Mouse (Mus musculus) forebrain, postnatal 0 days (tissue): Measurements from ENCODE around the gene Paqr7. TPM values are rescaled to one million over a fixed set of nuclear protein-coding genes. Genes with fewer than 3 reads are reported as not detected.
A peak's percentile ranks its signal among the peaks of the same experiment; 100 is the strongest.

Experiments
- ATAC-seq: fragments of 200-750 bp; cut with Nextera tagmentation; 2 replicates; pipeline ENCODE4 v1.8.0; 2017; ENCODE audit warnings: mild to moderate bottlenecking, moderate library complexity
- DNase-seq: peaks from one replicate; pipeline ENCODE4 v3.0.0-alpha.2; 2015
- H3K27ac ChIP-seq: fragments of 300-500 bp; sonication (generic); 2 replicates; pipeline ENCODE4 v1.5.1; 2014; ENCODE audit warnings: low read depth, mild to moderate bottlenecking, antibody characterized with exemption, low read length, moderate library complexity, mixed read lengths
- H3K27me3 ChIP-seq: fragments of 300-500 bp; sonication (generic); 2 replicates; pipeline ENCODE4 v1.6.1; 2014; ENCODE audit warnings: mild to moderate bottlenecking, low read length, mixed read lengths; ENCODE audit not compliant: insufficient read depth
- H3K36me3 ChIP-seq: fragments of 300-500 bp; sonication (generic); 2 replicates; pipeline ENCODE4 v1.6.1; 2014; ENCODE audit warnings: mild to moderate bottlenecking, moderate library complexity; ENCODE audit not compliant: insufficient read depth
- H3K4me1 ChIP-seq: fragments of 300-500 bp; sonication (generic); 2 replicates; pipeline ENCODE4 v1.6.1; 2014; ENCODE audit warnings: antibody characterized with exemption; ENCODE audit not compliant: insufficient read depth
- H3K4me2 ChIP-seq: fragments of 300-500 bp; sonication (generic); 2 replicates; pipeline ENCODE4 v1.6.1; 2014; ENCODE audit warnings: low read depth, mild to moderate bottlenecking, moderate library complexity
- H3K4me3 ChIP-seq: fragments of 300-500 bp; sonication (generic); 2 replicates; pipeline ENCODE4 v1.5.1; 2014; ENCODE audit warnings: low read depth, low read length, mixed read lengths
- H3K9ac ChIP-seq: fragments of 300-500 bp; sonication (generic); 2 replicates; pipeline ENCODE4 v1.6.1; 2014; ENCODE audit warnings: mild to moderate bottlenecking
- H3K9me3 ChIP-seq: fragments of 300-500 bp; sonication (generic); 2 replicates; pipeline ENCODE4 v1.6.1; 2016; ENCODE audit warnings: low read length
- CTCF ChIP-seq: sonication (generic); IDR thresholded peaks from 2 replicates; pipeline ENCODE4 v1.5.1; 2016; ENCODE audit warnings: antibody characterized with exemption, control low read depth, low read depth
- WGBS: fragments of 180-500 bp; shearing (Covaris S2); extraction: QIAGEN DNeasy Blood & Tissue Kit; methylation state at CpG from one replicate; pipeline ENCODE4 v1.1.7; 2014; 5-methylcytosine and 5-hydroxymethylcytosine counted together
- polyA plus RNA-seq: library from polyadenylated mRNA; unstranded; fragments of >200 nt; fragmentation: Nextera tagmentation; extraction: Ambion mirVana; gene quantifications from 2 replicates; pipeline ENCODE4 v1.2.1, GENCODE M21; 2015
- total RNA-seq: library from RNA; depleted of rRNA; stranded (reverse); fragments of >200 nt; gene quantifications from 2 replicates; pipeline ENCODE4 v1.2.3, GENCODE M21; 2014; rRNA removed

Paqr7 gene
- total RNA-seq (33.9 and 36.6 TPM in 2 replicates), polyA plus RNA-seq (21.3 and 28.1 TPM in 2 replicates)

- peak within 1 kb of the TSS; percentile 73 for H3K9ac ChIP-seq
- DNase-seq (peak; percentile 64), ATAC-seq (peak; percentile 69)
- H3K27me3 ChIP-seq, result no peaks in the 10 kb centered on the region
- H3K9me3 ChIP-seq, result no peaks in the 10 kb centered on the region
- peak within 1 kb of the TSS; percentile 94 for H3K4me2 ChIP-seq
- peak within 1 kb of the TSS; percentile 73 for H3K27ac ChIP-seq
- no peaks in the 10 kb centered on the region for H3K36me3 ChIP-seq
- 4% methylated on average over 35 of the region's 35 CpGs for WGBS
- peak within 1 kb of the TSS; percentile 49 for H3K4me3 ChIP-seq
- no peaks in the 10 kb centered on the region; the same call in none of the 2 replicates for H3K4me1 ChIP-seq
- TF ChIP-seq CTCF, result no peak
These were observed at the start of gene Paqr7 for GRCm38 (mm10) chr4:134496595-134497210. Gene Paqr7, plus strand, starts transcription at chr4:134496697.

DNA sequence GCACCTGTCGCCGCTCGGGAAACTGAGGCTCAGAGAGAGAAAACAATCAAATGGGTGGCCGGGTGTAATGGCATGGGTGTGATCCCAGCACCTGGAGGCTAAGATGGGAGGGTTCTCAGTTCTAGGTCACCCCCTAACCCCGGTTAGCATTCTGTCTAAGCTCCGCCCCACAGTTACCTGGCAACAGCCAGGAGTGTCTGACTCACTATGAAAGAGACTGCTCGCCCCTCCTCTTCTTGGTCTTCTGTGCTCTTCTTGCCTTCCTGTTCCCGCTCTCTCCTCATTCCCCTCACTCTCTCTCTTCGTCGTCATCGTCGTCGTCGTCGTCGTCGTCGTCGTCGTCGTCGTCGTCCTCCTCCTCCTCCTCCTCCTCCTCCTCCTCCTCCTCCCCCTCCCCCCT is 48.5 kb upstream of the Paqr7 start:
- peaks cover 38% of the 10 kb centered on the region for H3K4me1 ChIP-seq
- H3K9me3 ChIP-seq, result no peaks in the 10 kb centered on the region
- H3K9ac ChIP-seq, result no peak overlapping the region
- H3K27me3 ChIP-seq, result no peaks in the 10 kb centered on the region
- no peak overlapping the region for H3K4me2 ChIP-seq
- 41% methylated on average over 23 of the region's 23 CpGs for WGBS
- no peak for DNase-seq
- no peak overlapping the region for H3K27ac ChIP-seq
- peak; percentile 59; the same call in 1 of the 2 replicates for ATAC-seq
- no peaks in the 10 kb centered on the region for H3K36me3 ChIP-seq
- no peak for TF ChIP-seq CTCF
- no peak overlapping the region for H3K4me3 ChIP-seq

DNA sequence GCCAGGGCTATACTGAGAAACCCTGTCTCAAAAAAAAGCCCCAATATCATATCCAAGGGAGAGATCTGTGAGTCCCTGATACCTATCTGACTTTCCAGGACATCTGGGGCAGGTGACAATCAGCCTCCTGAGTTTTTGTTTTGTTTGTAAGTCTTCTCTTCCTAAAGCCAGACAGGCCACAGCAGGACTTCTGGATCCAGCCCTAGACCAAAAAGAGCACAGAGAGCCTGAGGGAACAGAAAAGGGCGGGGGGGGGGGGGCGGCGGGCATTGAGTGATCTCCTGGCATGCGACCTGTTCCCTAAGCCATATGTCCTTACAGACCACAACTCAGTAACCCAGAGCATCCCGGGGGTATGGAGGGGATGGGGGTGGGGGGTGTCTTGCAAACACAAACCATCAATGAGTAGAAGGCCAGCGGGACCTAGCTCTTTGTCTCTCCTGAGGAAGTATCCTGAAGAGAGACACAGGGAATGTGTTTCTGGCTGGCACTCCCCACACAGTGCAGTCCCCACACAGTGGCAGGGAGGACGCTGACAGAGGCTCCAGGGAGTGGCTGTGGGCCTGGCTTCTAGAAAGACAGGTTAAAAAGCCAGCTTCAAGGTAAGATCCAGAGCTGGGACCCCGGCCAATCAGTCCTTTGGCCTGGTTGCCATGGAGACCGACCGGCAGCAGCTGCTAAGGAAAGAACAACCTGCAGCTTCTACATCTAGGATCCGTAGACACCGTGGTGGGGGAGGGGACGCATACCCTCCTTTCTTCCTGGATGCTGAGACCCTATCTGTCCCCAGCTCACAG is 46.7 kb upstream of the Paqr7 start:
- Histone ChIP-seq H3K9ac (peak overlapping the region; percentile 47), H3K27ac (peak overlapping the region; percentile 83), H3K9me3 (no peaks in the 10 kb centered on the region), H3K27me3 (no peaks in the 10 kb centered on the region), H3K4me3 (no peak overlapping the region), H3K4me2 (peak overlapping the region; percentile 31; the same call in 1 of the 2 replicates), H3K36me3 (no peaks in the 10 kb centered on the region), H3K4me1 (peaks cover 41% of the 10 kb centered on the region)
- DNase-seq (peak; percentile 81), ATAC-seq (peak; percentile 65; the same call in 1 of the 2 replicates)
- TF ChIP-seq CTCF, result no peak
- WGBS, result 16% methylated on average over 13 of the region's 13 CpGs

GRCm38 (mm10) chr4:134450392-134451195 is 45.9 kb upstream of the Paqr7 start:
- Histone ChIP-seq H3K4me2 (peak overlapping the region; percentile 31), H3K36me3 (no peaks in the 10 kb centered on the region), H3K4me1 (peaks cover 38% of the 10 kb centered on the region), H3K27me3 (no peaks in the 10 kb centered on the region), H3K9ac (peak overlapping the region; percentile 47), H3K4me3 (no peak overlapping the region), H3K27ac (peak overlapping the region; percentile 83), H3K9me3 (no peaks in the 10 kb centered on the region)
- no peak for TF ChIP-seq CTCF
- no peak for DNase-seq
- ATAC-seq, result peak; percentile 49
- WGBS, result 8% methylated on average over 20 of the region's 20 CpGs

GRCm38 (mm10) chr4:134451484-134451883 is 45.0 kb upstream of the Paqr7 start:
- Histone ChIP-seq H3K27ac (peak overlapping the region; percentile 83), H3K9me3 (no peaks in the 10 kb centered on the region), H3K4me3 (no peak overlapping the region), H3K9ac (no peak overlapping the region), H3K4me1 (peaks cover 31% of the 10 kb centered on the region), H3K27me3 (no peaks in the 10 kb centered on the region), H3K36me3 (no peaks in the 10 kb centered on the region), H3K4me2 (no peak overlapping the region; the same call in 1 of the 2 replicates)
- TF ChIP-seq CTCF, result no peak
- no peak for DNase-seq
- 41% methylated on average over 9 of the region's 9 CpGs for WGBS
- no peak for ATAC-seq

GRCm38 (mm10) chr4:134453619-134454400 is 42.7 kb upstream of the Paqr7 start:
- ATAC-seq, result no peak
- H3K9me3 ChIP-seq, result no peaks in the 10 kb centered on the region
- WGBS, result 28% methylated on average over 34 of the region's 34 CpGs
- H3K27ac ChIP-seq, result no peak overlapping the region
- no peak for DNase-seq
- peaks cover 28% of the 10 kb centered on the region for H3K4me1 ChIP-seq
- H3K9ac ChIP-seq, result 0 out of 2 replicates have a peak overlapping the region, but pooled peaks have one; percentile 2
- no peaks in the 10 kb centered on the region for H3K27me3 ChIP-seq
- H3K4me3 ChIP-seq, result no peak overlapping the region
- no peak for TF ChIP-seq CTCF
- H3K4me2 ChIP-seq, result no peak overlapping the region
- no peaks in the 10 kb centered on the region for H3K36me3 ChIP-seq
